ENCODE assay signal across 10 mouse cellular contexts in the genomic region with DNA sequence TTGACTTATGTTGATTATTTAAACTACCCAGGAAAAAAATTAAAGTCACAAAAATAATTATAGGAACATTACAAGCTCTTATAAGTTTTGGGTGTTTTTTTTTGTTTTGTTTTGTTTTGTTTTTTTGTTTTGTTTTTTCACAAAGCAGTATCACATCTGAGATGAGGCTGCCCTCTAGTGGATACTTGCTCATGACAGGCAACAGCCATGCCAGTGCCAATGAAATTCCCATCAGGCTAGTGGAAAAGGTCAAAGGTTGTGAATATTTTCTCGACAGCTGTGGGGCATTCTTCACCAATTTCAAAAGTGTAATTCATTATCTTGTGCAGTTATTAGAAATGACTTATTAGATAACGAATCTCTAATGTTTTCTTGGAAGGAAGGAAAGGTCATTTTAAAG.
DNase-seq lines count a peak whose midpoint lies in the region; ATAC-seq and TF ChIP-seq lines count a peak whose summit lies in the region.
"Had no signal": no experiment of that assay in that cellular context is flagged by ENCODE, and none has a peak within 500 bp of the region (broad histone marks: within the 10 kb centered on the region; RNA-seq: fewer than 3 reads in every experiment).

No protein-coding gene starts in this region.

- no peaks in the 10 kb centered on the region for H3K36me3 ChIP-seq in spleen, adult 2 months (ENCODE audit: control insufficient read depth, insufficient read depth, low read length)
- H3K36me3 ChIP-seq: limb, embryonic 15.5 days; stomach, embryonic 15.5 days had no signal

- no peak overlapping the region for H3K27ac ChIP-seq in spleen, adult 2 months (ENCODE audit: insufficient read depth, low read length)
- H3K27ac ChIP-seq: limb, embryonic 15.5 days; stomach, embryonic 15.5 days had no signal

- no peaks in the 10 kb centered on the region for H3K4me1 ChIP-seq in spleen, adult 2 months (ENCODE audit: control insufficient read depth, insufficient read depth, insufficient read length)

- WGBS in spleen, adult 2 months: 33% methylated on average over 2 of the region's 2 CpGs

- peak; percentile 33; the same call in 1 of the 2 replicates for TF ChIP-seq CTCF in spleen, adult 2 months (IDR thresholded peaks at IDR 0.05; ENCODE audit: extremely low read depth, insufficient read depth, insufficient read length, insufficient replicate concordance)

- peaks cover 1% of the 10 kb centered on the region; the same call in 1 of the 2 replicates for H3K27me3 ChIP-seq in spleen, adult 2 months (ENCODE audit: control insufficient read depth, insufficient read depth, low read length)
- H3K27me3 ChIP-seq: stomach, embryonic 15.5 days had no signal

- no peak overlapping the region for H3K4me3 ChIP-seq in spleen, adult 2 months (ENCODE audit: extremely low read depth, insufficient read depth, insufficient read length)
- H3K4me3 ChIP-seq: limb, embryonic 15.5 days; stomach, embryonic 15.5 days had no signal

- no peak for ATAC-seq in activated CD4-positive, CD25-positive, alpha-beta regulatory T cell, adult 4 months

- no peak for TF ChIP-seq POLR2A in spleen, adult 2 months (IDR thresholded peaks at IDR 0.05; ENCODE audit: low read depth, low read length)

- DNase-seq in adrenal gland, adult 2 months: peak; percentile 71
- DNase-seq in adrenal gland, adult 8-10 months: no peak
- peak in 1 of 2 experiments; percentile 16 for DNase-seq in spleen, adult 2 months (ENCODE audit: low read depth in 1 of 2, low spot score in 2 of 2)
- no peak for DNase-seq in spleen, postnatal 14 days (ENCODE audit: low spot score in 2 of 2)
- DNase-seq in embryo, embryonic 9.5 days (ENCODE audit: extremely low spot score): peak; percentile 57
- peak; percentile 86 for DNase-seq in kidney, postnatal 14 days
- peak; percentile 69 for DNase-seq in lung, postnatal 25 days (ENCODE audit: low spot score)

Comparison
In these comparisons a context has a peak if more than half of its experiments do, and no peak if none do; other contexts are left out.
1. DNase-seq: peak in adrenal gland, adult 2 months (single experiment), embryo, embryonic 9.5 days (single experiment), kidney, postnatal 14 days (single experiment) and lung, postnatal 25 days (single experiment); none in adrenal gland, adult 8-10 months (single experiment) and spleen, postnatal 14 days (0 of 2).